Mouse (Mus musculus) hindbrain, embryonic 10.5 days (tissue): Measurements from ENCODE around the gene Cbx5. TPM values are rescaled to one million over a fixed set of nuclear protein-coding genes. Genes with fewer than 3 reads are reported as not detected.
A peak's percentile ranks its signal among the peaks of the same experiment; 100 is the strongest.
"Not testable (repeated sequence)": the region's sequence is repeated elsewhere in the genome, so short reads cannot be mapped to it uniquely, and the experiment has no call there.

Source experiments
- DNase-seq: peaks from one replicate; pipeline ENCODE4 v3.0.0-alpha.2; 2017; ENCODE audit warnings: low spot score
- H3K27ac ChIP-seq: fragments of 300-500 bp; sonication (generic); 2 replicates; pipeline ENCODE4 v1.5.1; 2016; ENCODE audit warnings: mild to moderate bottlenecking, moderate library complexity
- H3K27me3 ChIP-seq: fragments of 300-500 bp; sonication (generic); 2 replicates; pipeline ENCODE4 v1.6.1; 2016; ENCODE audit warnings: mild to moderate bottlenecking; ENCODE audit not compliant: poor library complexity, insufficient read depth, severe bottlenecking
- H3K36me3 ChIP-seq: fragments of 300-500 bp; sonication (generic); 2 replicates; pipeline ENCODE4 v1.6.1; 2016; ENCODE audit warnings: mild to moderate bottlenecking, moderate library complexity
- H3K4me1 ChIP-seq: fragments of 300-500 bp; sonication (generic); replicated peaks from 2 replicates; pipeline ENCODE4 v1.6.1; 2016; ENCODE audit warnings: mild to moderate bottlenecking
- H3K4me3 ChIP-seq: fragments of 300-500 bp; sonication (generic); 2 replicates; pipeline ENCODE4 v1.5.1; 2016; ENCODE audit warnings: mild to moderate bottlenecking, moderate library complexity
- H3K9me3 ChIP-seq: fragments of 300-500 bp; sonication (generic); 2 replicates; pipeline ENCODE4 v1.6.1; 2016; ENCODE audit warnings: mild to moderate bottlenecking, moderate library complexity
- WGBS: fragments of 180-500 bp; shearing (Covaris S2); methylation state at CpG from one replicate; pipeline ENCODE4 v1.1.7; 2016; 5-methylcytosine and 5-hydroxymethylcytosine counted together
- polyA plus RNA-seq: library from polyadenylated mRNA; unstranded; fragments of >200 nt; fragmentation: Nextera tagmentation; extraction: Ambion mirVana; gene quantifications from 2 replicates; pipeline ENCODE4 v1.2.1, GENCODE M21; 2016

Cbx5 gene
- 157 and 186 TPM in 2 replicates for polyA plus RNA-seq

DNA sequence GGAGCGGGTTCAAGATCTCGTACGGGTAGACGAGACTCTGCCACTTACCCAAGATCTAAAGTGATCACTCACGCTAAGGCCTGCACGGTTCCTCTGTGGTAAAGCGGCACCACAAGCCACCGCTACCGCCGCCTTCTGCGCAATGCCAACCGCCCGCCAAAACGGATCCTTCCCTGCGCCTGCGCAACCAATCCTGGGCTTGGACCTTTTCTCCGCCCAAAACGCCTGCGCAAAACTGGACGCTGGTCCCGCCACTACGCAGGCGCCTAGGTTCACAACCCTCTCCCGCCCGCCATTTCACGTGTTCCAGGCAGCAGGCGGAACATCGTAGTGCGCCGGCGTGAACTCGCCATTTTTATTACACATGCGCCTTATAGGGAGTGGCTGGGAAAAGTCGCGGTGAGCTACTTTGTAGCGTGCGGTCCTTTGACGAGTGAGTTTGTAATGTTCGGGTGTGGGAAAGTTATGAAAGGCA, at the start of gene Cbx5:
Gene Cbx5, minus strand, starts transcription at position 132 of the 475 bp plus-strand sequence.
- Histone ChIP-seq H3K9me3 (no peaks in the 10 kb centered on the region), H3K36me3 (peaks cover 60% of the 10 kb centered on the region), H3K27ac (peak within 1 kb of the TSS; percentile 98), H3K4me3 (peak within 1 kb of the TSS; percentile 82), H3K27me3 (no peaks in the 10 kb centered on the region), H3K4me1 (peaks cover 35% of the 10 kb centered on the region)
- peak; percentile 97 for DNase-seq
- WGBS = under 1% methylated on average over 39 of the region's 39 CpGs

DNA sequence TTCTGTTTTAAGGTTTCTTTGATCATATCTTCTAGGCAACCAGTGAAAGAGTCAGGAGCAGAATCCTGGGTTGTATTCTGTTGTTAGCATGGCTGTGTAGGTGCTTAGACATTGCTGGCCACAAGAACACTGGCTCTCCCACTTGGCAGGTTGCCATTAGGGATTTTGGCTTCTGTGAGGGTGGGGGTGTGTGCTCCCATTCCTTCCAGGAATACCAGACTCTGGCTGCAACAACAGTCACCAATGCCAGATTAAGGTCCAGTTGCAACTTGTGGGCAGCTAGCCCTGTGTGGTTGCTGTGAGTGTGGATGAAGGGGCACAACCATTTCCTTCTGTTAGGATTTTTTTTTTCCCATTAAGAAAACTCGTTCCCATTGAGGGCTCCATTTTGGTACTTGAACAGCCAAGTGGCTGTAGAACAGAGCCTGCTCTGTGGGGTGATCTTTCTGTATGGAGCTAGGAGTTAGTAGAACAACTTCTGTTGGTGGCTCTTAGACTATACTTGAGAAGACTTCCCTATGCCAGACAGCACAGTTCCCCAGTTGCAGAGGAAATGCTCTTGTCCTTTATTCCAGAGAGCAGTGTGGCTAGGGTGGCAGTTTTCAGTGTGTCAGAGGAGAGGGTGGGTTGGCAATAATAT, 46.3 kb upstream of the Cbx5 start:
- H3K27ac ChIP-seq = no peak overlapping the region
- no peak for DNase-seq
- peaks cover 12% of the 10 kb centered on the region; the same call in 1 of the 2 replicates for H3K4me1 ChIP-seq
- H3K9me3 ChIP-seq = no peaks in the 10 kb centered on the region
- H3K4me3 ChIP-seq = no peak overlapping the region
- no peaks in the 10 kb centered on the region for H3K27me3 ChIP-seq
- H3K36me3 ChIP-seq = peaks cover 47% of the 10 kb centered on the region
- WGBS = 92% methylated on average over 1 of the region's 1 CpGs

DNA sequence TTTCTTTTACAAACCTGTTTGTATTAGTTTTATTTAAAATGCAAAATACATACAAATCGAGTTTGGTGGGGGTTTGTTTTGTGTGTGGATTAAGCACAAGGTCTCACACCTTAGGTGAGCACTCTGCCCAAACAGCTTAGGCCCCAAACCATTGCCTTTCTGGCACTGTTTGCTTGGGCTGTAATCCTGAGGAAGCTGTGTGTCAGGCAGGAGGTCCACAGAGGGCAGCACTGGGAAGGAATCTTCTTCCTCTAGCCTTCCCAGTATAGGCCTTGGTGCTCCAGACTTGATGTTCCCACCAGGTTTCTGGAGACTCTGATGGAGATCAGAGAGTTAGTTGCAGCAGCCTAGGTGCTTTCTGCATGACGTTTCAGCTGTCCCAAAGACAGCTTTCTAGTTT, 45.0 kb upstream of the Cbx5 start:
- H3K27me3 ChIP-seq = no peaks in the 10 kb centered on the region
- no peak overlapping the region for H3K27ac ChIP-seq
- H3K9me3 ChIP-seq = no peaks in the 10 kb centered on the region
- WGBS = 53% methylated on average over 2 of the region's 2 CpGs
- no peak for DNase-seq
- H3K36me3 ChIP-seq = peaks cover 35% of the 10 kb centered on the region
- H3K4me3 ChIP-seq = no peak overlapping the region
- H3K4me1 ChIP-seq = peaks cover 5% of the 10 kb centered on the region; the same call in 1 of the 2 replicates

DNA sequence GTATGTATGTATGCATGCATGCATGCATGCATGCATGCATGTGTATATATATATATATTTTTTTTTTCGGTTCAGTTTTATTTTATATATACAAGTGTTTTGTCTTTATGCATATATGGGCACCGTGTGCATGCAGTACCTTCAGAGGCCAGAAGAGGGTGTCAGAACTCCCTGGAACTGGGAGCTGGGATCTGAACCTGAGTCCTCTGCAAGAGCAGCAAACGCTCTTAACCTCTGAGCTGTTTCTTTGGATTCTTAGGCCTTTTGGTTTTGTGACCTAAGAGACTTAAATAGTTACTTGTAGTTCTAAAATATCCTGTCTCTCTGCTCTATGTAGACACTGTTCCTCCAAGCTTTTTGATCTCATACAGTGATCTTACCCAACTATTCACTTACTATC, 44.5 kb upstream of the Cbx5 start:
- peak; percentile 60 for DNase-seq
- H3K27ac ChIP-seq = no peak overlapping the region
- H3K36me3 ChIP-seq = peaks cover 29% of the 10 kb centered on the region; the same call in 1 of the 2 replicates
- H3K9me3 ChIP-seq = no peaks in the 10 kb centered on the region
- H3K4me3 ChIP-seq = no peak overlapping the region
- WGBS = 57% methylated on average over 3 of the region's 3 CpGs
- no peaks in the 10 kb centered on the region for H3K4me1 ChIP-seq
- no peaks in the 10 kb centered on the region for H3K27me3 ChIP-seq

DNA sequence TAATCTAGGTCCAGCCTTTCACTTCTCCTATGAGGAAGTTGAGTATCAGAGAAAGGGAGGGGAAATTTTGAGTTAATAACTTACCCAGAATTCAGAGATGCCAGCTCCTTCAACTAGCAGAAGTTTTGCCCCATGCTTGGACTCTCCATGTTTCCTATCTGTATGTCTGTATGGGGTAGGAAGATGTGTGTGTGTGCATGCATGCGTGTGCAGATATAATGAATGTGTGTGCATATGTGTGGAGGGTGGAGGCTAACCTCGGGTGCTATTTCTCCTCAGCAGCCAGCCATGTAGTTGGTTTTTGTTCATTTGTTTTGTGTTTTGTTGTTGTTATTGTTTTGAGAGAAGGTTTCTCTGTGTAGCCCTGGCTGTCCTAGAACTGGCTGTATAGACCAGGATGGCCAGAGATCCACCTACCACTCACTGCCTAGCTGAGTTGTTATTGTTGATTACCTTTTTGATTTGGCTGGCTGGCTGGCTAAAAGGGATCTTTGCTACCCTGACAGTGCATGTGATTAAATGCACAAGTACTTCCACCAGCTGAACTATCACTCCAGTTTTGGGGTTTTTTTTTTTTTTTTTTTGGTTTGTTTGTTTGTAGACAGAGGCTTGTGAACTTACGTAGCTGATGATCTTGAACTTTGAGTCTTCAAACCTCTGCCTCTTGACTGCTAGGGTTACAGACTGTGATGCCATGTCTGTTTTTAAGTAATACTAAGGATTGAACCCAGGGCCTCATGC, 42.0 kb upstream of the Cbx5 start:
- WGBS = 94% methylated on average over 3 of the region's 3 CpGs
- H3K27ac ChIP-seq = no peak overlapping the region
- H3K4me3 ChIP-seq = no peak overlapping the region
- no peaks in the 10 kb centered on the region for H3K9me3 ChIP-seq
- 0 out of 2 replicates have a peak, but pooled peaks cover 7% of the 10 kb centered on the region for H3K4me1 ChIP-seq
- H3K27me3 ChIP-seq = no peaks in the 10 kb centered on the region
- H3K36me3 ChIP-seq = peaks cover 27% of the 10 kb centered on the region; the same call in 1 of the 2 replicates
- DNase-seq = no peak

DNA sequence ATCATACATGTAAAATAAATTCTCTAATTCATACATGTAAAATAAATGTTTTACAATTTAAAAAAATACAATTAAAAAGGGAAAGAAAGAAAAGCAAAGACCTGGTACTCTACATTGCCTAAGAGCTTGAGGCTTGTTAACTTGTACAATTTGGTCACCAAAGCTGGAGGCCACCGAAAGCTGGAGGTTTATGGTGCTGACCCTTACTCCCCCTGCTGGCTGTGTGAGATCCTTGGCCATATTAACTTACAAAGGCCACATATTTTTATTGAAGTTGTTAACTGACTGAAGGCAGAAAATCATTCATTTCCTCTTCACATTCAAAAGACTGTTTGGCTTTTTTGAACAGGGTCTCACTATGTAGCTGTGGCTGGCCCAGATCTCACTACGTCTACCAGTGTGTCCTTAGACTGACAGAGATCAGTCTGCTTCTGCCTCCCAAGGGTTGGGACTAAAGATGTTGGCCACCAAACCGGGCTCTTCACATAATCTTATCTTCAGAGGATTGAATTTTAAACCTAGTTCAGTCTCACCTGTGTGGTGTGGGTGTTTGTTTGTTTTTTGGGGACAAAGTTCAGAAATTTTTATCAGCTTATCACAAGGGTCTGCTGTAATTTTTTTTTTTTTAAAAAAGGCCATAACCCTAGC, 41.3 kb upstream of the Cbx5 start:
- 0 out of 2 replicates have a peak, but pooled peaks cover 7% of the 10 kb centered on the region for H3K4me1 ChIP-seq
- no peaks in the 10 kb centered on the region for H3K27me3 ChIP-seq
- peaks cover 21% of the 10 kb centered on the region; the same call in 1 of the 2 replicates for H3K36me3 ChIP-seq
- H3K27ac ChIP-seq = no peak overlapping the region
- H3K4me3 ChIP-seq = no peak overlapping the region
- no peaks in the 10 kb centered on the region for H3K9me3 ChIP-seq
- no peak for DNase-seq
- 76% methylated on average over 3 of the region's 3 CpGs for WGBS

DNA sequence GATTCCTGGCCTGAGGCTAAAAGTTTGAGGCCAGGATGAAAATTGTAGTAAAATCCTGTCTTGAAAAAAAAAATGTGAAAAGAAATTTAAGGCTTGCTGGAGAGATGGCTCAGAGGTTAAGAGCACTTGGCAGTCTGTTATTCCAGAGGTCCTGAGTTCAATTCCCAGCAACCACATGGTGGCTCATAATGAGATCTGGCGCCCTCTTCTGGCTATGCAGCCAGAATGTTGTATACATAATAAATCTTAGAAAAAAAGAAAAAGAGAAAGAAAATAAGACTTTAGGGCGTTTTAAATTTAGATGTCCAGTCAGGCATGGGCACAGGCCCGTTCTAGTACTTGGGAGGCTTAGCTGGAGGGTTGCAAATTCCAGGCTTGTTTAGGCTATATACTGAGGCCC, 40.1 kb upstream of the Cbx5 start:
- Histone ChIP-seq H3K36me3 (peaks cover 18% of the 10 kb centered on the region; the same call in 1 of the 2 replicates), H3K9me3 (no peaks in the 10 kb centered on the region), H3K4me3 (no peak overlapping the region), H3K27me3 (no peaks in the 10 kb centered on the region), H3K27ac (no peak overlapping the region), H3K4me1 (0 out of 2 replicates have a peak, but pooled peaks cover 7% of the 10 kb centered on the region)
- DNase-seq = no peak
- 67% methylated on average over 3 of the region's 3 CpGs for WGBS

DNA sequence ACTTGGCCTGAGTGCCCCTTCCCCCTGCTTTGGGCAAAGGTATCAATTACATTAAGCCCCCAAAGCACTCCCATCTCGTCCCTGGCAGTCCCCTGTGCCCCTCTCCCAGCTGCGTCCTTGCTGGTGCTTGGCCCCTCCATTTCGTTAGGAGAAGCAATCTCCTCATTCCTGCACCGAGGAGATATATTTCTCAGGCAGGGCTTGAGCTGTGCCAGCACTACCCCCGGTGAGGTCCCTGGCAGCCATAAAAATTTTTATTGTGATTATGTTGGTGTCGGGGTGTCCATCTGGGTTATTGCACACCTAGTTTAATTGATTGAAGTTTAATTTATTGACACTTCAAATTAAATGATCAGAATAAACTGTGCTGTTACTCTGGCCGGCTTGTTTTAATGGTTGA, 38.3 kb upstream of the Cbx5 start:
- WGBS = 75% methylated on average over 7 of the region's 7 CpGs
- no peak overlapping the region for H3K4me3 ChIP-seq
- no peaks in the 10 kb centered on the region for H3K27me3 ChIP-seq
- no peaks in the 10 kb centered on the region for H3K9me3 ChIP-seq
- H3K27ac ChIP-seq = no peak overlapping the region
- H3K4me1 ChIP-seq = peaks cover 24% of the 10 kb centered on the region
- no peak for DNase-seq
- peaks cover 13% of the 10 kb centered on the region; the same call in 1 of the 2 replicates for H3K36me3 ChIP-seq

DNA sequence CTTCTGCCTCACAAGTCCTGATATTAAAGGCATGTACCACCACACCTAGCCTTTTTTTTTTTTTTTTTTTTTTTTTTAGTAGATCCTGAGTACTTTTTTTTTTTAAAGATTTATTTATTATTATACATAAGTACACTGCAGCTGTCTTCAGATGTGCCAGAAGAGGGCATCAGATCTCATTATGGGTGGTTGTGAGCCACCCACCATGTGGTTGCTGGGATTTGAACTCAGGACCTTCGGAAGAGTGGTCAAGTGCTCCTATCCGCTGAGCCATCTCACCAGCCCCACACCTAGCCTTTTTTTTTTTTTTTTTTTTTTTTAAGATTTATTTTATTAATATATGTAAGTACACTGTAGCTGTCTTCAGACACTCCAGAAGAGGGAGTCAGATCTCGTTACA, 36.3 kb upstream of the Cbx5 start:
- H3K9me3 ChIP-seq, H3K27ac ChIP-seq, H3K4me3 ChIP-seq, DNase-seq, H3K27me3 ChIP-seq: not testable (repeated sequence)
- H3K4me1 ChIP-seq = peaks cover 24% of the 10 kb centered on the region
- WGBS = 93% methylated on average over 3 of the region's 3 CpGs
- H3K36me3 ChIP-seq = peaks cover 11% of the 10 kb centered on the region; the same call in 1 of the 2 replicates

DNA sequence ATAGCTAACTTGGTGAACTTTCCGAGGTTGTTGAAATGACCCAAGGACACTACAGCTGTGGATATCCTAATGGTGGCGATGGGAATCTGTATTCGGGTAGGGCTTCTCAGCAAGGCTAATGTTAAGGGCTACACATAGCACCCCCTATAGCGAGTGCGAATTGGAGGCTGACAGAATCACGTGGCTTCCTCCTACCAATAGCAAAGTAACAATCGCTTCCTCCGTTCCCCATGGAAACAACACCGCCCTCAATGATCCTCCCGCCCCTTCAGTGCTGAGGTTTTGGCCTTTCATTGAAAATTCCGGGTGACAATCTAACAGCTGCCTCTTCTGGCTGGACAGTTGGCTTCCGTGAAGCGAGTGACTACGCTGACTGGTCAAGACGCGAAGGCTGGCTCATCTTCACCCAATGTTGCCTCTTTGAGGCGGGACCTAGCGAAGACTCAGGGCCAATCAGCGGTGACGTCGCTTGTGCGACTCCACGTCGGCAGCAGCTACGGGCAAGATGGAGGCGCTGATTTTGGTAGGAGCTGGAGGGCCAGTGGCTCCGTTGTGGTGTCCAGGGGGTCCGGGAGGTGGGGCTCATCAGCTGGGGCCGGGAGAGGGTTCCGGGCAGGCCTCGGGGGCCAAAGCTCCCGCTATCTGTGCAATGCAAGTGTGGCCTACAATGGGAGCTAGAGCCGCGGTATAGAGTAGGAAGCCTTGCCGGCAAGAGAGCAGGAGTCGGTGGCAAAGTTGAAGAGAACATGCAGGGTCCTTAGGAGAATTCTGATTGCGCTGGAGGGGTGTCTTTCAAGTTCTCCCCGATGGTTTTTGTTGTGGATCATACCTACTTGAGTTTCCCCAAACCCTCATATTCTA, 33.0 kb upstream of the Cbx5 start, which contains the start of gene Copz1:
Gene Copz1, plus strand, starts transcription at position 296 of the 861 bp plus-strand sequence.
- Histone ChIP-seq H3K4me1 (peaks cover 21% of the 10 kb centered on the region), H3K36me3 (0 out of 2 replicates have a peak, but pooled peaks cover 7% of the 10 kb centered on the region), H3K4me3 (peak within 1 kb of the TSS; percentile 96), H3K27ac (peak within 1 kb of the TSS; percentile 93), H3K27me3 (no peaks in the 10 kb centered on the region), H3K9me3 (no peaks in the 10 kb centered on the region)
- DNase-seq = peak; percentile 97
- under 1% methylated on average over 38 of the region's 38 CpGs for WGBS

DNA sequence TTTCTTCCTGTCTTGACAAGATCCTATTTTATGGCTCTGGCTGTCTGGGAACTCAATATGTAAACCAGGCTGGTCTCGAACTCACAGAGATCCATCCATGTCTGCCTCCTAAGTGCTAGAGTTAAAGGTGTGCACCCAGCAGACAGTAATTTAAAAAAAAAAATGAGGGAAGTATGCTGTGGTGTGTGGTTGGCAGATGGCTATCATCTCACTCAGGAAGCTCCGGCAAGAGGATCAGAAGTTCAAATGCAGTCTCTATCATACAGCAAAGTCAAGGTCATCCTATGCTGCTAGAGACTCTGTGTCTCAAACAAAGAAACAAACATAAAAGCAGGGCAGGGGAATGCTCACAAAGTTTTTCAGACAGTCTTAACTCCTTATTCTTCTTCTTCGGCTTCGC, 29.3 kb upstream of the Cbx5 start:
- WGBS = 90% methylated on average over 4 of the region's 4 CpGs
- H3K4me3 ChIP-seq = no peak overlapping the region
- H3K27me3 ChIP-seq = no peaks in the 10 kb centered on the region

DNA sequence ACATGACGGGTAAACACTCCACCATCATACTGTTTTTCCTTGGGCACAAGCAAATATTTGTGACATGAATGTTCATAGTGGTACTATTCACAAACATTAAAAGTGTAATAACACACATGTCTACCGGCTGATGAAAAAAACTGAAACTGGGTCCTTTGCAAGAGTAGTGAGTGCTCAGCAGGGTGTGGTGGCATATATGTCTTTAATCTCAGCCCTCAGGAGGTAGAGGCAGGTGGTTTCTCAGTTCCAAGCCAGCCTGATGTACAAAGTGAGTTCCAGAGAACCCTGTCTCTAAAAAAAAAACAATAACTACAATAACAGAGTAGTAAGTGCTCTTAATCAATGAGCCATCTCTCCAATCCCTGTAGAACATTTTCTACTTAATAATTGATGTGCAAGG, 25.2 kb upstream of the Cbx5 start:
- Histone ChIP-seq H3K9me3 (no peaks in the 10 kb centered on the region), H3K36me3 (no peaks in the 10 kb centered on the region), H3K4me1 (no peaks in the 10 kb centered on the region), H3K27me3 (no peaks in the 10 kb centered on the region), H3K4me3 (no peak overlapping the region), H3K27ac (no peak overlapping the region)
- no peak for DNase-seq
- 90% methylated on average over 2 of the region's 2 CpGs for WGBS

More for the DNA sequence above, 29.3 kb upstream of the Cbx5 start:
- no peaks in the 10 kb centered on the region for H3K9me3 ChIP-seq
- H3K27ac ChIP-seq = no peak overlapping the region
- H3K4me1 ChIP-seq = peaks cover 8% of the 10 kb centered on the region
- H3K36me3 ChIP-seq = no peaks in the 10 kb centered on the region
- DNase-seq = no peak
